Mouse (Mus musculus): ENCODE results near the gene Ifrd1.

DNA sequence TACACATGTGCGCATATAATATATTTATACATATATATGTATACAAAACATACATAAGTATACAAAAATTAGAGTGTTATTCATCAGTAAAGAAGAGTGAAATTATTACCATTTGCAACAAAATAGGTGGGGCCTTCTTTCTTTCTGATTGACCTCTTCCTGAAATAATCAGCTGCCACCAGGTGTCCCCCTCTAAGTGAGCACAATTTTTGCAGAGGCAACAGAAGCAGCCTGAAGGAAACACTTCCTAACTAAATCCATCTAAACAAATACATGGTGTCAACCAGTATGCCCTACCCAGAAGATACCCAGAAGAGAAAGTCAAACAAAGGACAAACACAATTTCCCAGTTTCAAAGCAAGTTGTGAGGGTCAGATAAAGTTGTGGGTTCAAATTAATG is 78.6 kb downstream of the Ifrd1 start:
- TF ChIP-seq ZNF384 (IDR thresholded peaks at IDR 0.05; ENCODE audit: low read depth, low read length), result no peak
- no peak for TF ChIP-seq ZC3H11A (IDR thresholded peaks at IDR 0.05; ENCODE audit: borderline replicate concordance, low read depth, low read length)
- no peak for TF ChIP-seq MAFK (IDR thresholded peaks at IDR 0.05; ENCODE audit: insufficient read depth, low read depth, low read length)

All from ES-E14 (cell line).